Mouse (Mus musculus) hindbrain, embryonic 14.5 days (tissue): Measurements from ENCODE around the gene Rtl6. TPM values are rescaled to one million over a fixed set of nuclear protein-coding genes. Genes with fewer than 3 reads are reported as not detected.

Source experiments
- ATAC-seq: fragments of 200-750 bp; cut with Nextera tagmentation; 2 replicates; pipeline ENCODE4 v1.8.0; 2017; ENCODE audit warnings: moderate number of reproducible peaks, mild to moderate bottlenecking, moderate TSS enrichment, moderate library complexity; ENCODE audit not compliant: low FRiP score
- DNase-seq: peaks from one replicate; pipeline ENCODE4 v3.0.0-alpha.2; 2015; ENCODE audit warnings: low spot score
- H3K27ac ChIP-seq: fragments of 300-500 bp; sonication (generic); 2 replicates; pipeline ENCODE4 v1.5.1; 2014; ENCODE audit warnings: mild to moderate bottlenecking, moderate library complexity
- H3K27me3 ChIP-seq: fragments of 300-500 bp; sonication (generic); 2 replicates; pipeline ENCODE4 v1.6.1; 2014; ENCODE audit warnings: mild to moderate bottlenecking, low read length, mixed read lengths; ENCODE audit not compliant: control insufficient read depth, insufficient read depth
- H3K36me3 ChIP-seq: fragments of 300-500 bp; sonication (generic); replicated peaks from 2 replicates; pipeline ENCODE4 v1.6.1; 2014; ENCODE audit not compliant: control insufficient read depth, insufficient read depth
- H3K4me1 ChIP-seq: fragments of 300-500 bp; sonication (generic); replicated peaks from 2 replicates; pipeline ENCODE4 v1.6.1; 2014; ENCODE audit warnings: antibody characterized with exemption, low read length, mixed read lengths; ENCODE audit not compliant: control insufficient read depth, insufficient read depth
- H3K4me2 ChIP-seq: fragments of 300-500 bp; sonication (generic); replicated peaks from 2 replicates; pipeline ENCODE4 v1.6.1; 2014; ENCODE audit warnings: mild to moderate bottlenecking, moderate library complexity
- H3K4me3 ChIP-seq: fragments of 300-500 bp; sonication (generic); replicated peaks from 2 replicates; pipeline ENCODE4 v1.5.1; 2014; ENCODE audit warnings: mild to moderate bottlenecking, low read length
- H3K9ac ChIP-seq: fragments of 300-500 bp; sonication (generic); 2 replicates; pipeline ENCODE4 v1.6.1; 2014
- H3K9me3 ChIP-seq: fragments of 300-500 bp; sonication (generic); 2 replicates; pipeline ENCODE4 v1.6.1; 2016; ENCODE audit warnings: low read length; ENCODE audit not compliant: control insufficient read depth
- WGBS: fragments of 180-500 bp; shearing (Covaris S2); extraction: QIAGEN DNeasy Blood & Tissue Kit; methylation state at CpG from one replicate; pipeline ENCODE4 v1.1.7; 2014; 5-methylcytosine and 5-hydroxymethylcytosine counted together
- polyA plus RNA-seq: library from polyadenylated mRNA; unstranded; fragments of >200 nt; fragmentation: Nextera tagmentation; extraction: Ambion mirVana; gene quantifications from 2 replicates; pipeline ENCODE4 v1.2.1, GENCODE M21; 2014

The Rtl6 gene
- polyA plus RNA-seq, 1 experiment from 2014 or later = 37.2 TPM

DNA sequence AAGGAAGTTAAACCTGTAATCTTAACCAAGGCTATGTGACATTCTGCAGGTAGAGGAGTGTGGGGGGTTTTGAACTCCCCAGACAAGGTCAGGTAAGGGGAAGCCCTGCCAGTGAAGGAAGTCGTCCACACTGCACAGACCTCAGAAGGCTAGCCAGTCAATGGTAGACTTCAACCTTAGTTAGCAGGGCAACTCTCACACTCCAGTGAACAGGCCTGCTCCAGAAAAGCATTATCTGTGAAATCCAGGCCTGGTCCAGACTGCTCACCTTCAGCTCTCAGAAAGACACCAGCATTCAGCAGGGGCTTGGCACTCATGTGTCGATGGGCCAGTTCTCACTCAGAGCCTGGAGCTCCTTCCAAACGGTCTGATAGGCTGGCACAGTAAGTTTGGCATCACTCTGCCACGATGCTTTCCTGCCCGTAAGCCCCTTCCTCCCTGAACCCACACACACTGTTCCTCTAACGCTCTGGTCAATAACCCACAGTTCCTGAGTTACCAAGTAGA lies 8.3 kb downstream of the Rtl6 start:
- H3K4me1 ChIP-seq = peaks cover 5% of the 10 kb centered on the region; the same call in 1 of the 2 replicates
- 91% methylated on average over 6 of the region's 6 CpGs for WGBS
- ATAC-seq = no peak
- no peak overlapping the region for H3K27ac ChIP-seq
- no peak overlapping the region for H3K9ac ChIP-seq
- H3K27me3 ChIP-seq = no peaks in the 10 kb centered on the region
- no peak overlapping the region for H3K4me3 ChIP-seq
- no peaks in the 10 kb centered on the region for H3K9me3 ChIP-seq
- H3K4me2 ChIP-seq = no peak overlapping the region
- no peaks in the 10 kb centered on the region; the same call in 1 of the 2 replicates for H3K36me3 ChIP-seq
- no peak for DNase-seq

DNA sequence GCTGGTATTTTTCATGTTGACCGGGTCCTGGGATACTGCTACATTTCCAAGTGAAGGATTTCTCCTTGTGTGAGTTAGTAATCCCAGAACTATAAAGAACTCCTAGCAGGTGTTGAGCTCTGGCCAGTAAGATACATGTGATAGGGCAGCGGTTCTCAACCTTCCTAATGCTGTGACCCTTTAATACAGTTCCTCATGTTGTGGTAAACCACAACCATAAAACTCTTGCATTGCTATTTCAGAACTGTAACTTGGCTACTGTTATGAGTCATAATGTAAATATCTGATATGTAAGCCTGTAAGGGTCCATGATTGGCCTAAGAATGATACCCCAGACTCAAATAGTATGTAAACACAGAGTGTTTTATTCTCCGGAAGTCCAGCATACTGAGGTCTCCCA lies 11.6 kb downstream of the Rtl6 start:
- WGBS = 96% methylated on average over 3 of the region's 3 CpGs
- H3K36me3 ChIP-seq = no peaks in the 10 kb centered on the region
- H3K4me3 ChIP-seq = no peak overlapping the region
- DNase-seq = no peak
- no peak overlapping the region for H3K27ac ChIP-seq
- H3K27me3 ChIP-seq = no peaks in the 10 kb centered on the region
- H3K4me2 ChIP-seq = no peak overlapping the region
- ATAC-seq = no peak
- H3K9me3 ChIP-seq = no peaks in the 10 kb centered on the region
- H3K9ac ChIP-seq = no peak overlapping the region
- no peaks in the 10 kb centered on the region for H3K4me1 ChIP-seq

DNA sequence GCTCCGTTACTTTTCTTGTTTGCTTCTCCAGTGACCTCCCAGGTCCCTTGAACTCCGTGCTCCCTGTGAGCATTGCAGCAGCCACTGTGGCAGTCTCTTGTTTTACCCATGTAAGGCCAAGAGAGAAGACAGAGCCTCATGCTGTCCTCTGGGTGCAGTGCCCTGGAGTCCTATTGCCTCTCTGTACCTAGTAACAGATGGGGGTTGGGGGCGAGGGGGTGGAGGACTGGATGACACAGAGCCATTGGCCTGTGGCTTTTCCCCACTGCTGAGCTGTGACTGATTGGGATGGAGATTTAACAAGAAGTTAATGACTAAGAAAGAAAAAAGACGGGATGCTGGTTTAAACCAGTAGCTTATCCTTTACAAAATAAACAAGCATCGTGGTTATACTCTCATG lies 16.4 kb downstream of the Rtl6 start:
- Histone ChIP-seq H3K36me3 (no peaks in the 10 kb centered on the region), H3K4me3 (no peak overlapping the region), H3K9me3 (no peaks in the 10 kb centered on the region), H3K4me1 (no peaks in the 10 kb centered on the region), H3K4me2 (no peak overlapping the region), H3K9ac (no peak overlapping the region), H3K27ac (no peak overlapping the region), H3K27me3 (no peaks in the 10 kb centered on the region)
- no peak for DNase-seq
- no peak for ATAC-seq
- WGBS = 62% methylated on average over 5 of the region's 5 CpGs

DNA sequence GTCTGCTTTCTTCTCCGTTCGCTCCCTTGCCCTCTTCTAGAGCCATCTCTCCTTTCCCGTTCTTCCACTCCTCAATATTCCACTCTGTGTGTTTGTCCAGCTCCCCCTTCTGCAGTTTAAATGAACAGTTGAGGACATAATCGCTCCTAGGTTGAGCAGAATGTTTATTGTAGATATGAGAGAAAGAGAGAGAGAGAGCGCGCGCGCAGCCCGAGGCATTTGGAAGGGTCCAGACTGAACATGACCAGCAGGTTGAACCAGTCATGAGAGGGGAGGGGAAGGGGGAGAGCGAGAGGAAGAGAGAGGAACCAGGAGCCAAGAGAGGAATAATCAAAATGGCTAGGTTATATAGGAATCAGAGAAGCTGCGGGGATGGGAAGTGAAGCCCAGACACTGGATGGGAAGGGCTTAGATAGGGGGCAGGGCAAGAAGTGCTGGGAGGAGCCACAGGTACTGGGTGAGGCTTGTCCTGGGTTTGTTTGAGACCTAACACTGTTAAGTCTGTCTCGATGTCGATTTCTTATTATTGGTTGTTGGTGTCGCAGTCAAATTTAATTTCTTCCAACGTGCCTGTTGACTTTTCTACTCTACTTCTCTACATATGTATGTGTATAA lies 18.5 kb downstream of the Rtl6 start:
- Histone ChIP-seq H3K27me3 (no peaks in the 10 kb centered on the region), H3K27ac (no peak overlapping the region), H3K4me1 (no peaks in the 10 kb centered on the region), H3K9me3 (0 out of 2 replicates have a peak, but pooled peaks cover 12% of the 10 kb centered on the region), H3K4me2 (no peak overlapping the region), H3K9ac (no peak overlapping the region), H3K36me3 (no peaks in the 10 kb centered on the region), H3K4me3 (no peak overlapping the region)
- WGBS = 84% methylated on average over 15 of the region's 15 CpGs
- no peak for DNase-seq
- no peak for ATAC-seq

DNA sequence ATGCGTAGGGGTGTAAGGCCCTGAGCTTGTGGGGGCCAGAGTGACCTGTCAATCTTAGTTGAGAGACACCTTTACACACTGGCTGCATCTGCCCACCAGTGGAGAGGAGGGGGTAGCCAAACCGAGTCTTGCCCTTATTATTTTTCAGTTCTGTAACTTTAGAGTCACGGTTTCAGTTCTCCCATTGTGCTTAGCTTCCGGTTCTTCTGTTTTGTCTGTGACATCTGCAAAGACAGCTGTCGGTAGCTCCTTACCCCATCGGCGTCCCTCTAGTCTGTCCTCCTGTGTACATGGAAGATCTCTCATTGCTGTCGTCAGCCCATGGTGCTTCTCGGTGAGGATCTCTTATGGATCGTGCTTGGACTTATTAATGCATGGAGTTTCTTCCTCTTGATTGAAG lies 20.5 kb downstream of the Rtl6 start:
- H3K36me3 ChIP-seq = no peaks in the 10 kb centered on the region
- no peak overlapping the region for H3K9ac ChIP-seq
- H3K4me2 ChIP-seq = no peak overlapping the region
- no peak overlapping the region for H3K27ac ChIP-seq
- H3K4me3 ChIP-seq = no peak overlapping the region
- no peaks in the 10 kb centered on the region for H3K27me3 ChIP-seq
- 0 out of 2 replicates have a peak, but pooled peaks cover 12% of the 10 kb centered on the region for H3K9me3 ChIP-seq
- no peak for ATAC-seq
- no peak for DNase-seq
- 93% methylated on average over 10 of the region's 10 CpGs for WGBS
- H3K4me1 ChIP-seq = no peaks in the 10 kb centered on the region

- Histone ChIP-seq H3K27me3 (no peaks in the 10 kb centered on the region), H3K27ac (no peak overlapping the region), H3K9me3 (0 out of 2 replicates have a peak, but pooled peaks cover 12% of the 10 kb centered on the region), H3K9ac (no peak overlapping the region), H3K4me2 (no peak overlapping the region), H3K36me3 (no peaks in the 10 kb centered on the region), H3K4me3 (no peak overlapping the region), H3K4me1 (0 out of 2 replicates have a peak, but pooled peaks cover 5% of the 10 kb centered on the region)
- no peak for ATAC-seq
- WGBS = 93% methylated on average over 9 of the region's 9 CpGs
- no peak for DNase-seq
Observed at GRCm38 (mm10) chr15:84536611-84537010, 21.0 kb downstream of the Rtl6 start.

GRCm38 (mm10) chr15:84535953-84536352 lies 21.7 kb downstream of the Rtl6 start:
- Histone ChIP-seq H3K27me3 (no peaks in the 10 kb centered on the region), H3K9me3 (0 out of 2 replicates have a peak, but pooled peaks cover 12% of the 10 kb centered on the region), H3K36me3 (no peaks in the 10 kb centered on the region), H3K4me2 (no peak overlapping the region), H3K4me3 (no peak overlapping the region), H3K27ac (no peak overlapping the region), H3K4me1 (0 out of 2 replicates have a peak, but pooled peaks cover 5% of the 10 kb centered on the region), H3K9ac (no peak overlapping the region)
- DNase-seq = no peak
- no peak for ATAC-seq
- WGBS = 88% methylated on average over 2 of the region's 2 CpGs

DNA sequence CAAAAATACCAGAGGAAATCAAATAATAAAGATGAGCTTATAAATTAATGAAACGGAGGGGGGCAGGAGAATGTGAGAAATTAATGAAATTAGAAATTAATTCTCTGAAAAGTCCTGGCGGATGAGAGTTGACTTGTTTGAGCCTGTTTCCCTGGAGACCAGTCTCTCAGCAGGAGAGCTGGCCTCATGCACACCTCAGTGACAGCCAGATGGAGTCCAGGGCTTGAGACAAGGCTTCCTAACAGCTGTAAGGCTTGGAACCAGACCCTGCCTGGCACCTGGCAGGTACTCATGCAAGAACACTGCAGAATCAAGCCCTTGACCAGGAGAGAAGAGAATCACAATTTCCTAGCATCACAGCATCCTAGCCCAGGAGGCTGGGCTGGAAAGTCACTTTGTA lies 25.4 kb downstream of the Rtl6 start:
- H3K9me3 ChIP-seq = 0 out of 2 replicates have a peak, but pooled peaks cover 12% of the 10 kb centered on the region
- WGBS = 42% methylated on average over 2 of the region's 2 CpGs
- DNase-seq (peak; percentile 40), ATAC-seq (no peak)
- H3K4me1 ChIP-seq = peaks cover 13% of the 10 kb centered on the region
- H3K9ac ChIP-seq = no peak overlapping the region
- no peak overlapping the region for H3K4me3 ChIP-seq
- peak overlapping the region; percentile 3; the same call in 1 of the 2 replicates for H3K27ac ChIP-seq
- H3K4me2 ChIP-seq = no peak overlapping the region
- no peaks in the 10 kb centered on the region for H3K36me3 ChIP-seq
- no peaks in the 10 kb centered on the region for H3K27me3 ChIP-seq

DNA sequence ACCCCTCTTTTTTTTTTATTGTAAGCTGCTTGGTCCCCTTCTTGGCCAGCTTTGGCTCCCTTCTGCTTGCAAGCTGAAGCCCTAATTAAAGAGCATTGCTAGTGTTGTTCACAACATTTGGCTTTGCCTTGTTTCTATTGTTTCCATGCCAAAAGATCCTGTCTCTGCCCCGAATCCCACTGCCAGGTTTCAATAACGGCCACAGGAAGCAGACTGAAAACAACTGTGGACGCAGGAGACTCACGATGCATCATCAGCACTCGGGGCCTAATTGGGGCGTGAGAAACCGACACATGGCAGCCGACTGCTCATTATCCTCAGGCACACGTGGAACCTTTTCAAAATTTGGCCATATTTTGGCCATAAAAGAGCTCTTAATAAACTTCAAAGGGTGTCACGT lies 26.1 kb downstream of the Rtl6 start:
- DNase-seq (peak; percentile 72), ATAC-seq (no peak)
- no peak overlapping the region for H3K4me3 ChIP-seq
- peaks cover 17% of the 10 kb centered on the region for H3K4me1 ChIP-seq
- 0 out of 2 replicates have a peak, but pooled peaks cover 12% of the 10 kb centered on the region for H3K9me3 ChIP-seq
- no peak overlapping the region for H3K4me2 ChIP-seq
- no peak overlapping the region for H3K9ac ChIP-seq
- no peaks in the 10 kb centered on the region for H3K27me3 ChIP-seq
- H3K36me3 ChIP-seq = no peaks in the 10 kb centered on the region
- H3K27ac ChIP-seq = no peak overlapping the region
- WGBS = 28% methylated on average over 10 of the region's 10 CpGs
